Mouse (Mus musculus) cerebral cortex, adult 2 months (tissue): ENCODE measurements around the gene Pcsk5.

Experiments
- WGBS: fragments of 180-500 bp; shearing (Covaris S2); methylation state at CpG from one replicate; pipeline ENCODE4 v1.1.7; 2018; 5-methylcytosine and 5-hydroxymethylcytosine counted together

Gene Pcsk5

GRCm38 (mm10) chr19:17837471-17837859 is at the start of gene Pcsk5:
Pcsk5 (minus strand) TSS chr19:17837632.
- WGBS, result under 1% methylated on average over 36 of the region's 36 CpGs

- 79% methylated on average over 7 of the region's 7 CpGs for WGBS
These were observed 38.4 kb upstream of the Pcsk5 start for GRCm38 (mm10) chr19:17875804-17876203.

- WGBS, result 72% methylated on average over 2 of the region's 2 CpGs
These were observed 37.0 kb upstream of the Pcsk5 start for GRCm38 (mm10) chr19:17874388-17874787.

GRCm38 (mm10) chr19:17873755-17874154 is 36.3 kb upstream of the Pcsk5 start:
- 55% methylated on average over 2 of the region's 2 CpGs for WGBS

- 88% methylated on average over 3 of the region's 3 CpGs for WGBS
These were observed 29.0 kb upstream of the Pcsk5 start for GRCm38 (mm10) chr19:17866317-17866891.

- WGBS, result 58% methylated on average over 4 of the region's 4 CpGs
These were observed 23.1 kb upstream of the Pcsk5 start for GRCm38 (mm10) chr19:17860351-17861014.

- WGBS, result 19% methylated on average over 3 of the region's 3 CpGs
These were observed 19.3 kb upstream of the Pcsk5 start for GRCm38 (mm10) chr19:17856741-17857140.

- 82% methylated on average over 2 of the region's 2 CpGs for WGBS
These were observed 11.0 kb upstream of the Pcsk5 start for GRCm38 (mm10) chr19:17848417-17848816.

- WGBS, result 57% methylated on average over 5 of the region's 5 CpGs
These were observed 8.5 kb upstream of the Pcsk5 start for GRCm38 (mm10) chr19:17845967-17846366.

GRCm38 (mm10) chr19:17841586-17841985 is 4.2 kb upstream of the Pcsk5 start:
- WGBS, result 94% methylated on average over 2 of the region's 2 CpGs

GRCm38 (mm10) chr19:17839856-17840255 is 2.4 kb upstream of the Pcsk5 start:
- WGBS, result 89% methylated on average over 1 of the region's 1 CpGs

- under 1% methylated on average over 72 of the region's 72 CpGs for WGBS
These were observed 614 bp downstream of the Pcsk5 start for GRCm38 (mm10) chr19:17836566-17837470.

- WGBS, result 2% methylated on average over 28 of the region's 28 CpGs
These were observed 1.5 kb downstream of the Pcsk5 start for GRCm38 (mm10) chr19:17835681-17836565.

- WGBS, result 74% methylated on average over 2 of the region's 2 CpGs
These were observed 6.1 kb downstream of the Pcsk5 start for GRCm38 (mm10) chr19:17831376-17831775.

GRCm38 (mm10) chr19:17828414-17828813 is 9.0 kb downstream of the Pcsk5 start:
- 74% methylated on average over 8 of the region's 8 CpGs for WGBS

- 85% methylated on average over 3 of the region's 3 CpGs for WGBS
These were observed 10.7 kb downstream of the Pcsk5 start for GRCm38 (mm10) chr19:17826694-17827093.

- WGBS, result 94% methylated on average over 2 of the region's 2 CpGs
These were observed 17.4 kb downstream of the Pcsk5 start for GRCm38 (mm10) chr19:17820046-17820445.

- 35% methylated on average over 5 of the region's 5 CpGs for WGBS
These were observed 18.4 kb downstream of the Pcsk5 start for GRCm38 (mm10) chr19:17819081-17819480.

- 93% methylated on average over 3 of the region's 3 CpGs for WGBS
These were observed 22.4 kb downstream of the Pcsk5 start for GRCm38 (mm10) chr19:17815062-17815461.

- 73% methylated on average over 5 of the region's 5 CpGs for WGBS
These were observed 23.9 kb downstream of the Pcsk5 start for GRCm38 (mm10) chr19:17813449-17813990.

GRCm38 (mm10) chr19:17812661-17813060 is 24.8 kb downstream of the Pcsk5 start:
- WGBS, result 62% methylated on average over 7 of the region's 7 CpGs
